Mouse (Mus musculus): ENCODE data around the gene Sox6. TPM values are rescaled to one million over a fixed set of nuclear protein-coding genes. Genes with fewer than 3 reads are reported as not detected.

Gene Sox6
- total and polyA plus RNA-seq, 3 experiments = 0.09 to 1.3 (median 0.90) TPM

- Histone ChIP-seq H3K9ac (ENCODE audit: insufficient read depth, low read depth) (no peak overlapping the region), H3K36me3 (replicated peaks in 1 of 2; ENCODE audit: control insufficient read depth in 1 of 2, insufficient read depth in 1 of 2, low read length in 1 of 2) (no peaks in the 10 kb centered on the region), H3K9me3 (replicated peaks; ENCODE audit: low read length) (no peaks in the 10 kb centered on the region), H3K27me3 (replicated peaks) (no peaks in the 10 kb centered on the region), H3K4me1 (ENCODE audit: control insufficient read depth in 1 of 2, insufficient read depth in 2 of 2) (no peaks in the 10 kb centered on the region), H3K4me2 (ENCODE audit: insufficient read depth, low read depth, poor library complexity, severe bottlenecking) (no peak overlapping the region), H3K4me3 (replicated peaks in 1 of 3; ENCODE audit: low read depth in 2 of 3, low read length in 2 of 3, poor library complexity in 1 of 3) (no peak overlapping the region), H3K27ac (ENCODE audit: insufficient read depth, low read depth) (no peak overlapping the region), H3K79me2 (replicated peaks; ENCODE audit: control insufficient read depth, extremely low read depth, insufficient read depth, poor library complexity, severe bottlenecking) (no peaks in the 10 kb centered on the region)
- in situ Hi-C loops (cut with MboI; ENCODE audit: low pct_ligation_motif_present, low pct_unique_long_range_greater_than_20kb, low sequenced_read_pairs) = no loop called here
- dilution Hi-C loops (cut with MboI; ENCODE audit: extremely low pct_ligation_motif_present, extremely low pct_unique_long_range_greater_than_20kb, low sequenced_read_pairs) = no loop called here
- TF ChIP-seq TBP (conservative IDR thresholded peaks at IDR 0.05; ENCODE audit: low read depth, low read length) (no peak), PAX5 (IDR thresholded peaks at IDR 0.05; ENCODE audit: low read length) (no peak), USF2 (conservative IDR thresholded peaks at IDR 0.05; ENCODE audit: low read depth, low read length) (no peak), ETS1 (conservative IDR thresholded peaks at IDR 0.05; ENCODE audit: low read depth, low read length) (no peak), NRF1 (IDR thresholded peaks at IDR 0.05; ENCODE audit: low read depth, low read length) (no peak), MYC (IDR thresholded peaks at IDR 0.05; ENCODE audit: low read depth, low read length) (no peak), ZC3H11A (IDR thresholded peaks at IDR 0.05; ENCODE audit: low read depth, low read length) (no peak), JUND (conservative IDR thresholded peaks at IDR 0.05; ENCODE audit: low read depth, low read length) (no peak), KAT2A (IDR thresholded peaks at IDR 0.05; ENCODE audit: insufficient replicate concordance, low read length) (no peak), MAFK (IDR thresholded peaks at IDR 0.05; ENCODE audit: insufficient replicate concordance, low read length) (no peak), BHLHE40 (IDR thresholded peaks at IDR 0.05; ENCODE audit: low read depth, low read length) (no peak)
- no peak for DNase-seq (ENCODE audit: extremely low read depth)
These were observed 366.8 kb downstream of the Sox6 start for GRCm38 (mm10) chr7:115671749-115672148.

- Histone ChIP-seq H3K9ac (ENCODE audit: insufficient read depth, low read depth) (no peak overlapping the region), H3K27ac (ENCODE audit: insufficient read depth, low read depth) (no peak overlapping the region), H3K4me2 (ENCODE audit: insufficient read depth, low read depth, poor library complexity, severe bottlenecking) (no peak overlapping the region), H3K4me1 (ENCODE audit: control insufficient read depth in 1 of 2, insufficient read depth in 2 of 2) (no peaks in the 10 kb centered on the region), H3K79me2 (replicated peaks; ENCODE audit: control insufficient read depth, extremely low read depth, insufficient read depth, poor library complexity, severe bottlenecking) (no peaks in the 10 kb centered on the region), H3K36me3 (replicated peaks in 1 of 2; ENCODE audit: control insufficient read depth in 1 of 2, insufficient read depth in 1 of 2, low read length in 1 of 2) (no peaks in the 10 kb centered on the region), H3K9me3 (replicated peaks; ENCODE audit: low read length) (no peaks in the 10 kb centered on the region), H3K4me3 (replicated peaks in 1 of 3; ENCODE audit: low read depth in 2 of 3, low read length in 2 of 3, poor library complexity in 1 of 3) (no peak overlapping the region), H3K27me3 (replicated peaks) (no peaks in the 10 kb centered on the region)
- in situ Hi-C loops (cut with MboI; ENCODE audit: low pct_ligation_motif_present, low pct_unique_long_range_greater_than_20kb, low sequenced_read_pairs) (no loop called here), dilution Hi-C loops (cut with MboI; ENCODE audit: extremely low pct_ligation_motif_present, extremely low pct_unique_long_range_greater_than_20kb, low sequenced_read_pairs) (no loop called here)
- TF ChIP-seq ZC3H11A (IDR thresholded peaks at IDR 0.05; ENCODE audit: low read depth, low read length) (no peak), ETS1 (conservative IDR thresholded peaks at IDR 0.05; ENCODE audit: low read depth, low read length) (no peak), RCOR1 (conservative IDR thresholded peaks at IDR 0.05; ENCODE audit: low read depth, low read length) (no peak), NELFE (IDR thresholded peaks at IDR 0.05; ENCODE audit: low read depth, low read length) (no peak), BHLHE40 (IDR thresholded peaks at IDR 0.05; ENCODE audit: low read depth, low read length) (no peak), E2F4 (IDR thresholded peaks at IDR 0.05; ENCODE audit: insufficient replicate concordance, low read depth, low read length) (no peak), TBP (conservative IDR thresholded peaks at IDR 0.05; ENCODE audit: low read depth, low read length) (no peak), MAX (IDR thresholded peaks at IDR 0.05; ENCODE audit: low read length) (no peak), ELF1 (IDR thresholded peaks at IDR 0.05; ENCODE audit: low read depth, low read length) (no peak), USF2 (conservative IDR thresholded peaks at IDR 0.05; ENCODE audit: low read depth, low read length) (no peak), ZMIZ1 (IDR thresholded peaks at IDR 0.05; ENCODE audit: low read depth, low read length) (no peak), JUN (IDR thresholded peaks at IDR 0.05; ENCODE audit: insufficient read depth, low read depth, low read length) (no peak), CHD1 (IDR thresholded peaks at IDR 0.05; ENCODE audit: low read depth, low read length) (no peak), POLR2AphosphoS2 (IDR thresholded peaks at IDR 0.05; ENCODE audit: low read depth, low read length) (no peak), NRF1 (IDR thresholded peaks at IDR 0.05; ENCODE audit: low read depth, low read length) (no peak), ZKSCAN1 (IDR thresholded peaks at IDR 0.05; ENCODE audit: borderline replicate concordance, low read depth, low read length) (no peak), UBTF (IDR thresholded peaks at IDR 0.05; ENCODE audit: low read depth, low read length) (no peak)
- DNase-seq (ENCODE audit: extremely low read depth) = no peak
These were observed 367.3 kb downstream of the Sox6 start for GRCm38 (mm10) chr7:115671272-115671671.
